Mouse (Mus musculus): ENCODE data around the gene Asb17. TPM values are rescaled to one million over a fixed set of nuclear protein-coding genes. Genes with fewer than 3 reads are reported as not detected.

Asb17 gene
- polyA plus RNA-seq, 1 experiment = not detected

- 66% methylated on average over 14 of the region's 14 CpGs for WGBS
- Histone ChIP-seq H3K4me3 (replicated peaks; ENCODE audit: insufficient read depth, low read depth, low read length) (no peak overlapping the region), H3K27ac (ENCODE audit: insufficient read depth, low read length) (no peak overlapping the region), H3K27me3 (ENCODE audit: control insufficient read depth, insufficient read depth, low read length) (no peaks in the 10 kb centered on the region), H3K4me1 (ENCODE audit: control insufficient read depth, insufficient read depth, low read length) (no peaks in the 10 kb centered on the region)
- TF ChIP-seq POLR2A (IDR thresholded peaks at IDR 0.05; ENCODE audit: borderline replicate concordance, insufficient read depth, low read length) (no peak), CTCF (IDR thresholded peaks at IDR 0.05; ENCODE audit: borderline replicate concordance, insufficient read depth, low read depth, low read length) (peak; percentile 51; the same call in 1 of the 2 replicates)
- no peak for DNase-seq
Measured at GRCm38 (mm10) chr3:153867149-153868136, 23.4 kb downstream of the Asb17 start.

GRCm38 (mm10) chr3:153871396-153871795 lies 27.4 kb downstream of the Asb17 start:
- Histone ChIP-seq H3K4me3 (replicated peaks; ENCODE audit: insufficient read depth, low read depth, low read length) (no peak overlapping the region), H3K27ac (ENCODE audit: insufficient read depth, low read length) (no peak overlapping the region), H3K4me1 (ENCODE audit: control insufficient read depth, insufficient read depth, low read length) (no peaks in the 10 kb centered on the region), H3K27me3 (ENCODE audit: control insufficient read depth, insufficient read depth, low read length) (no peaks in the 10 kb centered on the region)
- no peak for DNase-seq
- TF ChIP-seq CTCF (IDR thresholded peaks at IDR 0.05; ENCODE audit: borderline replicate concordance, insufficient read depth, low read depth, low read length) (no peak), POLR2A (IDR thresholded peaks at IDR 0.05; ENCODE audit: borderline replicate concordance, insufficient read depth, low read length) (no peak)
- WGBS = 81% methylated on average over 5 of the region's 5 CpGs

GRCm38 (mm10) chr3:153886296-153886695 lies 42.3 kb downstream of the Asb17 start:
- Histone ChIP-seq H3K27me3 (ENCODE audit: control insufficient read depth, insufficient read depth, low read length) (no peaks in the 10 kb centered on the region), H3K4me1 (ENCODE audit: control insufficient read depth, insufficient read depth, low read length) (no peaks in the 10 kb centered on the region), H3K4me3 (replicated peaks; ENCODE audit: insufficient read depth, low read depth, low read length) (no peak overlapping the region), H3K27ac (ENCODE audit: insufficient read depth, low read length) (no peak overlapping the region)
- TF ChIP-seq POLR2A (IDR thresholded peaks at IDR 0.05; ENCODE audit: borderline replicate concordance, insufficient read depth, low read length) (no peak), CTCF (IDR thresholded peaks at IDR 0.05; ENCODE audit: borderline replicate concordance, insufficient read depth, low read depth, low read length) (peak; percentile 9; the same call in 1 of the 2 replicates)
- no peak for DNase-seq

GRCm38 (mm10) chr3:153888141-153888540 lies 44.1 kb downstream of the Asb17 start:
- H3K27ac ChIP-seq (ENCODE audit: insufficient read depth, low read length) = no peak overlapping the region
- DNase-seq = no peak

GRCm38 (mm10) chr3:153889188-153889781 lies 45.3 kb downstream of the Asb17 start:
- no peaks in the 10 kb centered on the region for H3K4me1 ChIP-seq (ENCODE audit: control insufficient read depth, insufficient read depth, low read length)
- H3K4me3 ChIP-seq (replicated peaks; ENCODE audit: insufficient read depth, low read depth, low read length) = no peak overlapping the region
- 84% methylated on average over 8 of the region's 8 CpGs for WGBS
- TF ChIP-seq POLR2A (IDR thresholded peaks at IDR 0.05; ENCODE audit: borderline replicate concordance, insufficient read depth, low read length) (no peak), CTCF (IDR thresholded peaks at IDR 0.05; ENCODE audit: borderline replicate concordance, insufficient read depth, low read depth, low read length) (no peak)
- DNase-seq = no peak
- H3K27ac ChIP-seq (ENCODE audit: insufficient read depth, low read length) = no peak overlapping the region
- no peaks in the 10 kb centered on the region for H3K27me3 ChIP-seq (ENCODE audit: control insufficient read depth, insufficient read depth, low read length)

More at GRCm38 (mm10) chr3:153888141-153888540, 44.1 kb downstream of the Asb17 start:
- TF ChIP-seq POLR2A (IDR thresholded peaks at IDR 0.05; ENCODE audit: borderline replicate concordance, insufficient read depth, low read length) = no peak
- TF ChIP-seq CTCF (IDR thresholded peaks at IDR 0.05; ENCODE audit: borderline replicate concordance, insufficient read depth, low read depth, low read length) = no peak
- WGBS = 83% methylated on average over 6 of the region's 6 CpGs
- Histone ChIP-seq H3K27me3 (ENCODE audit: control insufficient read depth, insufficient read depth, low read length) (no peaks in the 10 kb centered on the region), H3K4me3 (replicated peaks; ENCODE audit: insufficient read depth, low read depth, low read length) (no peak overlapping the region), H3K4me1 (ENCODE audit: control insufficient read depth, insufficient read depth, low read length) (no peaks in the 10 kb centered on the region)

GRCm38 (mm10) chr3:153895454-153895853 lies 51.4 kb downstream of the Asb17 start:
- DNase-seq = no peak
- Histone ChIP-seq H3K27me3 (ENCODE audit: control insufficient read depth, insufficient read depth, low read length) (no peaks in the 10 kb centered on the region), H3K27ac (ENCODE audit: insufficient read depth, low read length) (no peak overlapping the region), H3K4me3 (replicated peaks; ENCODE audit: insufficient read depth, low read depth, low read length) (no peak overlapping the region), H3K4me1 (ENCODE audit: control insufficient read depth, insufficient read depth, low read length) (no peaks in the 10 kb centered on the region)
- TF ChIP-seq POLR2A (IDR thresholded peaks at IDR 0.05; ENCODE audit: borderline replicate concordance, insufficient read depth, low read length) = no peak
- no peak for TF ChIP-seq CTCF (IDR thresholded peaks at IDR 0.05; ENCODE audit: borderline replicate concordance, insufficient read depth, low read depth, low read length)
- WGBS = 87% methylated on average over 3 of the region's 3 CpGs

GRCm38 (mm10) chr3:153897216-153897615 lies 53.2 kb downstream of the Asb17 start:
- no peak for DNase-seq
- no peak for TF ChIP-seq CTCF (IDR thresholded peaks at IDR 0.05; ENCODE audit: borderline replicate concordance, insufficient read depth, low read depth, low read length)
- no peak for TF ChIP-seq POLR2A (IDR thresholded peaks at IDR 0.05; ENCODE audit: borderline replicate concordance, insufficient read depth, low read length)
- H3K27me3 ChIP-seq (ENCODE audit: control insufficient read depth, insufficient read depth, low read length) = no peaks in the 10 kb centered on the region
- 76% methylated on average over 6 of the region's 6 CpGs for WGBS
- H3K4me1 ChIP-seq (ENCODE audit: control insufficient read depth, insufficient read depth, low read length) = no peaks in the 10 kb centered on the region
- H3K4me3 ChIP-seq (replicated peaks; ENCODE audit: insufficient read depth, low read depth, low read length) = no peak overlapping the region
- H3K27ac ChIP-seq (ENCODE audit: insufficient read depth, low read length) = no peak overlapping the region

Measured in cerebellum, adult 2 months (tissue).